Mouse (Mus musculus) midbrain, embryonic 14.5 days (tissue): ENCODE measurements around the gene Gk5. TPM values are rescaled to one million over a fixed set of nuclear protein-coding genes. Genes with fewer than 3 reads are reported as not detected.

Experiments used
- ATAC-seq: fragments of 200-750 bp; cut with Nextera tagmentation; 2 replicates; pipeline ENCODE4 v1.8.0; 2017; ENCODE audit warnings: moderate number of reproducible peaks, moderate library complexity; ENCODE audit not compliant: low FRiP score, low TSS enrichment
- DNase-seq: peaks from one replicate; pipeline ENCODE4 v3.0.0-alpha.2; 2015
- H3K27ac ChIP-seq: fragments of 300-500 bp; sonication (generic); replicated peaks from 2 replicates; pipeline ENCODE4 v1.5.1; 2014; ENCODE audit warnings: mild to moderate bottlenecking, low read depth, low read length, moderate library complexity
- H3K27me3 ChIP-seq: fragments of 300-500 bp; sonication (generic); 2 replicates; pipeline ENCODE4 v1.6.1; 2014; ENCODE audit warnings: low read length, control low read depth, mixed read lengths; ENCODE audit not compliant: control insufficient read depth, insufficient read depth
- H3K36me3 ChIP-seq: fragments of 300-500 bp; sonication (generic); 2 replicates; pipeline ENCODE4 v1.6.1; 2014; ENCODE audit warnings: low read length, control low read depth; ENCODE audit not compliant: control insufficient read depth, insufficient read depth
- H3K4me1 ChIP-seq: fragments of 300-500 bp; sonication (generic); 2 replicates; pipeline ENCODE4 v1.6.1; 2014; ENCODE audit warnings: mild to moderate bottlenecking, antibody characterized with exemption, low read length, control low read depth; ENCODE audit not compliant: control insufficient read depth, insufficient read depth
- H3K4me2 ChIP-seq: fragments of 300-500 bp; sonication (generic); 2 replicates; pipeline ENCODE4 v1.6.1; 2014; ENCODE audit warnings: mild to moderate bottlenecking, low read length, moderate library complexity
- H3K4me3 ChIP-seq: fragments of 300-500 bp; sonication (generic); replicated peaks from 2 replicates; pipeline ENCODE4 v1.5.1; 2014; ENCODE audit warnings: low read depth, low read length
- H3K9ac ChIP-seq: fragments of 300-500 bp; sonication (generic); replicated peaks from 2 replicates; pipeline ENCODE4 v1.6.1; 2014; ENCODE audit warnings: mild to moderate bottlenecking, low read length, moderate library complexity
- H3K9me3 ChIP-seq: fragments of 300-500 bp; sonication (generic); 2 replicates; pipeline ENCODE4 v1.6.1; 2016; ENCODE audit warnings: low read length, control low read depth, mixed read lengths; ENCODE audit not compliant: control insufficient read depth
- WGBS: fragments of 180-500 bp; shearing (Covaris S2); extraction: QIAGEN DNeasy Blood & Tissue Kit; methylation state at CpG from one replicate; pipeline ENCODE4 v1.1.7; 2014; 5-methylcytosine and 5-hydroxymethylcytosine counted together
- polyA plus RNA-seq: library from polyadenylated mRNA; unstranded; fragments of >200 nt; fragmentation: Nextera tagmentation; extraction: Ambion mirVana; gene quantifications from 2 replicates; pipeline ENCODE4 v1.2.1, GENCODE M21; 2014

Gk5 gene
- polyA plus RNA-seq, 1 experiment from 2014 or later: 2.8 TPM

DNA sequence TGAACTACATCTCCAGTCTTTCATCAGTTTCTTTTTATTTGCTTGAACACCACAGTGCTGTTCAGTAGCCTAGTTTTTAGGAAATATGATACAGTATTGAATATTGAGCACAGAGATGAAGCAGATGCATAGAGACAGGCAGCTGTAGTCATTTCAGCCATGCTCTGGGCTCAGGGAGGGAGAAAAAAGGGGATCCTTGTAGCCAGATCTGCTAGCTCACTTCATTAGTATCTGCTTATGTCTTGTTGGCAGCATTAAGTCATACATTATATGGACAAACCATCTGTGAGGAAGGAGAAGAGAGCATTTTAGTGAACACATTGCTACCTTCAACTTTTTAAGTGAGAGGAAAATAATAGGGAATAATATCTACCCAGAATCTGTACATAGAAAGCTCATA is 101.3 kb downstream of the Gk5 start:
- H3K27ac ChIP-seq: no peak overlapping the region
- H3K4me3 ChIP-seq: no peak overlapping the region
- DNase-seq (no peak), ATAC-seq (no peak)
- H3K9ac ChIP-seq: no peak overlapping the region
- no peak overlapping the region for H3K4me2 ChIP-seq
- no peaks in the 10 kb centered on the region for H3K36me3 ChIP-seq
- H3K4me1 ChIP-seq: no peaks in the 10 kb centered on the region
- H3K9me3 ChIP-seq: no peaks in the 10 kb centered on the region
- H3K27me3 ChIP-seq: no peaks in the 10 kb centered on the region

DNA sequence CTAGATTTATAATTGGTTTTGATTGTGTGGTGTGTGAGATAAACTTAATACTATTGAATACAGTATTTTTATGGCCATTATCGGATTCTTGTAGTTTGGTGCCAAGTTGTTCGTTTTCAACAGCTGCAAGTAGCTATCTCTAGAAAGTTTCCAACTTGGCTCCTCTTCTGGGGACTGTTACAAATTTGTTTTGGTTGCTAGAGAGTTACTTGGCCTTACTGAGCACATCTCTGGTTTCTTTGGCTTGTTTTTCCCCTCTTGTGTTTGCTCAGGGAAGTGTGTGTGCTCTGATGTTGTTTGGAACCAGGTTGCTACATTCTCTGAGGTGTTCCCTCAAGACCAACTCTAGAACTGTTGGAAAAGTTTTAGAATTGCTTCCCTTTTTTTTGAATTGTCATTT is 104.1 kb downstream of the Gk5 start:
- WGBS: 97% methylated on average over 2 of the region's 2 CpGs
- Histone ChIP-seq H3K9ac (no peak overlapping the region), H3K9me3 (no peaks in the 10 kb centered on the region), H3K36me3 (no peaks in the 10 kb centered on the region), H3K4me2 (no peak overlapping the region), H3K4me3 (no peak overlapping the region), H3K27ac (no peak overlapping the region), H3K27me3 (no peaks in the 10 kb centered on the region), H3K4me1 (no peaks in the 10 kb centered on the region)
- no peak for ATAC-seq
- DNase-seq: no peak

DNA sequence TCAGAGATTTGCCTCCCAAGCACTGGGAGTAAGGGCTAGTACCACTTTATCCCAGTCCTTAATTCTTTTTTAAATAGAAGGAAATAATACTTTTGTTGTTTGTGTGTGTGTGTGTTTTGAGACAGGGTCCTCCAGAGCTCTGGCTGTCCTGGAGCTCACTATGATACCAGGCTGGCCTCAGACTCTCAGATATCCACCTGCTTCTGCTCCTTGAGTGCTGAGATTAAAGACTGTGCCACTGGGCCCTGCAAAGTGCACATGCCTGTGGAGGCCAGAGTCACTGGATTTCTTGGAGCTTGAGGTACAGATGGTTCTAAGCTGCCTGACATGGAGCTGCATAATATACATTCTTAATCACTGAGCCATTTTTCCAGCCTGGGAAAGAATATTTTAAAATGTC is 109.1 kb downstream of the Gk5 start:
- Histone ChIP-seq H3K4me3 (no peak overlapping the region), H3K27me3 (no peaks in the 10 kb centered on the region), H3K4me2 (no peak overlapping the region), H3K36me3 (no peaks in the 10 kb centered on the region), H3K27ac (no peak overlapping the region), H3K4me1 (no peaks in the 10 kb centered on the region), H3K9me3 (no peaks in the 10 kb centered on the region), H3K9ac (no peak overlapping the region)
- ATAC-seq (no peak), DNase-seq (no peak)

DNA sequence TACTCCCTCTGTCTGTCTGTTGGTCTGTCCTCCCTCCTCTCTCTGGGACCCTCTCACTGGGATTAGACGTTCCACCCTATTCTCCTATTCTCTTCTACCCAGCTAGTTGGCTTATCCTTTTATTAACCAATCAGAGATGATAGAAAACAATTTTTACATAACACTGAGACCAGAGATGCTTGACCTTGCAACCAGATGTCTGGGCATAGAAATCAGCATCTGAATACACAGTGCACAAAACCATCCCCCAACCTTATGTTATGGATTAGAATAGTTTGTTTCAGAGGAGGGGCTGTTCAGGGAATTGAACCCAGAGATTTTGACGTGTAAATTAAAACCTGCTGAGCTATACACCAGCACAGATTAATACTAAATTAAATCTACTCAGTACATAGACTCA is 111.1 kb downstream of the Gk5 start:
- no peaks in the 10 kb centered on the region for H3K9me3 ChIP-seq
- DNase-seq (no peak), ATAC-seq (no peak)
- no peak overlapping the region for H3K9ac ChIP-seq
- no peaks in the 10 kb centered on the region for H3K4me1 ChIP-seq
- H3K27ac ChIP-seq: no peak overlapping the region
- H3K36me3 ChIP-seq: no peaks in the 10 kb centered on the region
- no peak overlapping the region for H3K4me2 ChIP-seq
- H3K4me3 ChIP-seq: no peak overlapping the region
- no peaks in the 10 kb centered on the region for H3K27me3 ChIP-seq
- 12% methylated on average over 2 of the region's 2 CpGs for WGBS

Other genes with a start within 250 kb of the Gk5 start
- gene Xrn1, start 164.6 kb upstream of the Gk5 start, polyA plus RNA-seq: 22.1 and 24.4 TPM in 2 replicates
- gene Tfdp2, start 76.9 kb downstream of the Gk5 start, polyA plus RNA-seq: 32.5 and 36.8 TPM in 2 replicates
- 142 and 183 TPM in 2 replicates for gene Atp1b3, start 245.1 kb downstream of the Gk5 start, polyA plus RNA-seq